In genomic region chr8:83980250-83980649, GRCm38 (mm10) we compare ENCODE assay signal across 15 mouse cellular contexts. TPM values are rescaled to one million over a fixed set of nuclear protein-coding genes. Genes with fewer than 3 reads are reported as not detected.
DNase-seq lines count a peak whose midpoint lies in the region; ATAC-seq and TF ChIP-seq lines count a peak whose summit lies in the region.
"Had no signal": no experiment of that assay in that cellular context is flagged by ENCODE, and none has a peak within 500 bp of the region (broad histone marks: within the 10 kb centered on the region; RNA-seq: fewer than 3 reads in every experiment).

No protein-coding gene starts in this region.

- H3K4me2 ChIP-seq in embryonic facial prominence, embryonic 15.5 days (replicated peaks), result no peak overlapping the region
- no peak overlapping the region for H3K4me2 ChIP-seq in heart, postnatal 0 days (ENCODE audit: low read depth, low read length)
- H3K4me2 ChIP-seq: hindbrain, embryonic 15.5 days; limb, embryonic 12.5 days had no signal

- H3K4me1 ChIP-seq in embryonic facial prominence, embryonic 15.5 days, result peaks cover 22% of the 10 kb centered on the region
- peaks cover 44% of the 10 kb centered on the region for H3K4me1 ChIP-seq in heart, postnatal 0 days (ENCODE audit: control insufficient read depth, insufficient read depth)

- TF ChIP-seq EP300 in heart, postnatal 0 days (IDR thresholded peaks at IDR 0.05; ENCODE audit: low read depth), result no peak

- no peaks in the 10 kb centered on the region for H3K27me3 ChIP-seq in embryonic facial prominence, embryonic 15.5 days
- no peaks in the 10 kb centered on the region for H3K27me3 ChIP-seq in heart, postnatal 0 days (ENCODE audit: control insufficient read depth, insufficient read depth, low read length)
- H3K27me3 ChIP-seq: hindbrain, embryonic 15.5 days; limb, embryonic 12.5 days; Patski had no signal

- peaks cover 50% of the 10 kb centered on the region for H3K36me3 ChIP-seq in embryonic facial prominence, embryonic 15.5 days
- peaks cover 43% of the 10 kb centered on the region for H3K36me3 ChIP-seq in heart, postnatal 0 days (replicated peaks; ENCODE audit: control insufficient read depth, insufficient read depth, low read length)

- no peak overlapping the region for H3K9ac ChIP-seq in embryonic facial prominence, embryonic 15.5 days
- H3K9ac ChIP-seq in heart, postnatal 0 days (replicated peaks; ENCODE audit: low read depth, low read length), result no peak overlapping the region
- H3K9ac ChIP-seq: forebrain, postnatal 0 days; hindbrain, embryonic 15.5 days; limb, embryonic 12.5 days had no signal

- WGBS in embryonic facial prominence, embryonic 15.5 days, result 68% methylated on average over 1 of the region's 1 CpGs
- WGBS in heart, postnatal 0 days, result 30% methylated on average over 1 of the region's 1 CpGs

- H3K4me3 ChIP-seq in embryonic facial prominence, embryonic 15.5 days (replicated peaks), result no peak overlapping the region
- no peak overlapping the region for H3K4me3 ChIP-seq in heart, postnatal 0 days (ENCODE audit: low read depth, low read length)
- H3K4me3 ChIP-seq: hindbrain, embryonic 15.5 days; limb, embryonic 12.5 days had no signal

- DNase-seq in gastrocnemius, adult 18-20 months (ENCODE audit: low spot score), result peak; percentile 78
- DNase-seq in gastrocnemius, postnatal 4 days (ENCODE audit: low spot score in 2 of 2), result no peak
- DNase-seq in gastrocnemius, postnatal 25 days, result peak; percentile 79
- peak; percentile 93 for DNase-seq in heart, postnatal 0 days (ENCODE audit: low spot score)
- no peak for DNase-seq in thymus, postnatal 36 days
- DNase-seq in right cerebral cortex, postnatal 25 days, result no peak
- DNase-seq: adrenal gland, adult 8-10 months; forebrain, postnatal 0 days; kidney, adult 9 months; thymus, adult 18-20 months had no signal

- no peaks in the 10 kb centered on the region for H3K9me3 ChIP-seq in embryonic facial prominence, embryonic 15.5 days (replicated peaks)
- H3K9me3 ChIP-seq in heart, postnatal 0 days (replicated peaks; ENCODE audit: control insufficient read depth, low read length), result no peaks in the 10 kb centered on the region
- H3K9me3 ChIP-seq: hindbrain, embryonic 15.5 days had no signal

- ATAC-seq in embryonic facial prominence, embryonic 15.5 days (ENCODE audit: insufficient number of reproducible peaks, low FRiP score, low TSS enrichment, low read depth), result peak; percentile 31; the same call in 1 of the 2 replicates
- peak; percentile 96 for ATAC-seq in heart, postnatal 0 days (ENCODE audit: insufficient read depth, low read depth)
- no peak for ATAC-seq in monocyte, adult 5-6 weeks (replicated peaks; ENCODE audit: insufficient number of reproducible peaks, low FRiP score, low TSS enrichment, poor library complexity, severe bottlenecking)
- ATAC-seq: Patski had no signal

- peak; percentile 14 for TF ChIP-seq CTCF in heart, postnatal 0 days (IDR thresholded peaks at IDR 0.05; ENCODE audit: low read depth)

- H3K27ac ChIP-seq in embryonic facial prominence, embryonic 15.5 days (replicated peaks), result no peak overlapping the region
- H3K27ac ChIP-seq in heart, postnatal 0 days (ENCODE audit: low read depth), result peak overlapping the region; percentile 97
- H3K27ac ChIP-seq: hindbrain, embryonic 15.5 days; limb, embryonic 12.5 days had no signal

RNA-seq across cellular contexts. Expression of gene Prkaca, which starts 7.5 kb away (rescaled TPM):
- total RNA-seq in gastrocnemius, adult 18-20 months (2021), result 100 to 1,000 TPM; 155 to 157 TPM
- total RNA-seq in gastrocnemius, postnatal 4 days (2021), result 100 to 1,000 TPM; 837 to 892 TPM
- polyA plus RNA-seq in embryonic facial prominence, embryonic 15.5 days (2015; fragmentation: Nextera tagmentation; extraction: Ambion mirVana), result 199 and 217 TPM in 2 replicates
- 100 to 1,000 TPM; 163 to 177 TPM for total RNA-seq in gastrocnemius, postnatal 25 days (2021)
- total RNA-seq in heart, postnatal 0 days (2014; rRNA removed; ENCODE audit: low replicate concordance), result 246 and 345 TPM in 2 replicates
- 305 and 312 TPM in 2 replicates for polyA plus RNA-seq in heart, postnatal 0 days (2015; fragmentation: Nextera tagmentation; extraction: Ambion mirVana)
- 14.5 to 24.5 TPM (median 18.8 TPM) in 3 replicates for total RNA-seq in monocyte, adult 5-6 weeks (2017)

RNA-seq across cellular contexts. Expression of gene Samd1, which starts 17.2 kb away (rescaled TPM):
- 10 to 100 TPM; 12.3 to 16.9 TPM for total RNA-seq in gastrocnemius, adult 18-20 months (2021)
- total RNA-seq in gastrocnemius, postnatal 4 days (2021), result 10 to 100 TPM; 40.7 to 44.4 TPM
- 10.3 and 13.2 TPM in 2 replicates for polyA plus RNA-seq in embryonic facial prominence, embryonic 15.5 days (2015; fragmentation: Nextera tagmentation; extraction: Ambion mirVana)
- 10 to 100 TPM; 15.6 to 16.7 TPM for total RNA-seq in gastrocnemius, postnatal 25 days (2021)
- 46.3 and 52.0 TPM in 2 replicates for total RNA-seq in heart, postnatal 0 days (2014; rRNA removed; ENCODE audit: low replicate concordance)
- 3.6 and 3.7 TPM in 2 replicates for polyA plus RNA-seq in heart, postnatal 0 days (2015; fragmentation: Nextera tagmentation; extraction: Ambion mirVana)
- total RNA-seq in monocyte, adult 5-6 weeks (2017), result 26.3 to 44.6 TPM (median 35.4 TPM) in 3 replicates

RNA-seq across cellular contexts. Expression of gene 1700067K01Rik, which starts 21.1 kb away (rescaled TPM):
- total RNA-seq in gastrocnemius, adult 18-20 months (2021), result not detected
- total RNA-seq in gastrocnemius, postnatal 4 days (2021), result under 1 TPM in 1 of 2 experiments, not detected in 1; 0.44 TPM
- polyA plus RNA-seq in embryonic facial prominence, embryonic 15.5 days (2015; fragmentation: Nextera tagmentation; extraction: Ambion mirVana), result 1.2 and 1.8 TPM in 2 replicates
- total RNA-seq in gastrocnemius, postnatal 25 days (2021), result under 1 TPM; 0.33 to 0.35 TPM
- total RNA-seq in heart, postnatal 0 days (2014; rRNA removed; ENCODE audit: low replicate concordance), result not detected in 2 replicates
- polyA plus RNA-seq in heart, postnatal 0 days (2015; fragmentation: Nextera tagmentation; extraction: Ambion mirVana), result 0.96 and 1.3 TPM in 2 replicates
- not detected in 3 replicates for total RNA-seq in monocyte, adult 5-6 weeks (2017)

RNA-seq across cellular contexts. Expression of gene Asf1b, which starts 24.9 kb away (rescaled TPM):
- total RNA-seq in gastrocnemius, adult 18-20 months (2021), result under 1 TPM; 0.24 to 0.32 TPM
- total RNA-seq in gastrocnemius, postnatal 4 days (2021), result 10 to 100 TPM; 14.9 to 17.2 TPM
- 56.8 and 57.2 TPM in 2 replicates for polyA plus RNA-seq in embryonic facial prominence, embryonic 15.5 days (2015; fragmentation: Nextera tagmentation; extraction: Ambion mirVana)
- under 1 TPM; 0.54 to 0.96 TPM for total RNA-seq in gastrocnemius, postnatal 25 days (2021)
- total RNA-seq in heart, postnatal 0 days (2014; rRNA removed; ENCODE audit: low replicate concordance), result 109 and 155 TPM in 2 replicates
- polyA plus RNA-seq in heart, postnatal 0 days (2015; fragmentation: Nextera tagmentation; extraction: Ambion mirVana), result 19.2 and 21.5 TPM in 2 replicates
- total RNA-seq in monocyte, adult 5-6 weeks (2017), result 3.5 to 4.9 TPM (median 3.6 TPM) in 3 replicates

RNA-seq across cellular contexts. Expression of gene Gm10644, which starts 25.2 kb away (rescaled TPM):
- total RNA-seq in gastrocnemius, adult 18-20 months (2021), result under 1 TPM; 0.57 to 0.75 TPM
- under 1 TPM; 0.22 to 0.23 TPM for total RNA-seq in gastrocnemius, postnatal 4 days (2021)
- polyA plus RNA-seq in embryonic facial prominence, embryonic 15.5 days (2015; fragmentation: Nextera tagmentation; extraction: Ambion mirVana), result 0.45 and 0.60 TPM in 2 replicates
- total RNA-seq in gastrocnemius, postnatal 25 days (2021), result under 1 TPM; 0.24 to 0.26 TPM
- total RNA-seq in heart, postnatal 0 days (2014; rRNA removed; ENCODE audit: low replicate concordance), result 0.08 and 1.3 TPM in 2 replicates
- 0.41 and 0.42 TPM in 2 replicates for polyA plus RNA-seq in heart, postnatal 0 days (2015; fragmentation: Nextera tagmentation; extraction: Ambion mirVana)
- 0.10 to 0.58 TPM in 2 of 3 replicates, not detected in the other for total RNA-seq in monocyte, adult 5-6 weeks (2017)

Comparison
In these comparisons a context has a peak if more than half of its experiments do, and no peak if none do; other contexts are left out.
1. DNase-seq: peak in gastrocnemius, adult 18-20 months (single experiment), gastrocnemius, postnatal 25 days (single experiment) and heart, postnatal 0 days (single experiment); none in gastrocnemius, postnatal 4 days (0 of 2), thymus, postnatal 36 days (0 of 2) and right cerebral cortex, postnatal 25 days (single experiment).